Mouse (Mus musculus) megakaryocyte progenitor cell, adult 5-6 weeks (primary cell): Measurements from ENCODE around the gene Nop2. TPM values are rescaled to one million over a fixed set of nuclear protein-coding genes. Genes with fewer than 3 reads are reported as not detected.
A peak's percentile ranks its signal among the peaks of the same experiment; 100 is the strongest.
"Not testable (repeated sequence)": the region's sequence is repeated elsewhere in the genome, so short reads cannot be mapped to it uniquely, and the experiment has no call there.

ENCODE experiments used
- ATAC-seq: replicated peaks from 2 replicates; pipeline ENCODE4 v1.8.0; 2016; ENCODE audit warnings: mild to moderate bottlenecking, moderate TSS enrichment, inconsistent platforms; ENCODE audit not compliant: poor library complexity
- total RNA-seq, 2 experiments: library from RNA; stranded (forward) in 1 of 2; stranded (reverse) in 1 of 2; fragments of 157-497, 149-512 nt in 1 of 2; fragments of 200-1000 nt in 1 of 2; gene quantifications; 2 replicates each; pipeline versions ENCODE4 v1.2.3 to v1.2.4; 2015 to 2017

Gene Nop2
- total RNA-seq, 2 experiments from 2014 or later, result 42.8 to 83.8 TPM

DNA sequence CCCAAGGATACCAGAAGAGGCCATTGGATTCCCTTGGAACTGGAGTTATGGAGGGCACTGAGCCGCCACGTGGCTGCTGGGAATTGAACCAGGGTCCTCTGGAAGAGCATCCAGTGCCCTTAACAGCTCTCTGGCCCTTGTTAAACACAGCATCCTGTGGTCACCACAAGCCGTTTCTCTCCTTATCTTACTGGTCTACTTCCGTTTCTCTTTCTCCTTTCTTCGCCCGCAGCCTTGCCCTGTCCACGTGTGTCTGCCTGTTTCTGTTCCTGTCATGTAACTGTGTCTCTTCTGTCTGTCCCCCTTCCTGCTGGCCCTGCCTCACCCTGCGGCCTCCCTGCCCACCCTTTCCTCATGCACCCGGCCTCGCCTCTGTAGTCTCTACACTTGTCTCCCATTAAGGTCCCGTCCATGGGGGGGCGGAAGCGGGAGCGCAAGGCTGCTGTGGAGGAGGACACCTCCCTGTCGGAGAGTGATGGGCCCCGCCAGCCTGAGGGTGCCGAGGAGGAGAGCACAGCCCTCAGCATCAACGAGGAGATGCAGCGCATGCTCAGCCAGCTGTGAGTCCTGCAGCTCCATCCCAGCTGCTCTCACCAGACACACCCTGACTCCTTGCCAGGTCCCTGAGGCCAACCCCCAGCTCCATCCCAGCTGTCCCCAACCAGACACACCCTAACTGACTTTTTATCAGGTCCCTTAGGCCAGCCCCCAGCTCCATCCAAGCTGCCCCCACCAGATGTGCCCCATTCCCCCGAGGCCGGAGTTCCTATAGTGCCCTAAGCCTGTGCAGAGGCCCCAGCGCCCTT lies 20.7 kb downstream of the Nop2 start:
- ATAC-seq, result peak; percentile 56

GRCm38 (mm10) chr6:125153018-125153389 lies 21.3 kb downstream of the Nop2 start:
- no peak for ATAC-seq

- no peak for ATAC-seq
Observed at GRCm38 (mm10) chr6:125153682-125154081, 22.0 kb downstream of the Nop2 start.

- peak; percentile 47 for ATAC-seq
Observed at GRCm38 (mm10) chr6:125154550-125154949, 22.8 kb downstream of the Nop2 start.

DNA sequence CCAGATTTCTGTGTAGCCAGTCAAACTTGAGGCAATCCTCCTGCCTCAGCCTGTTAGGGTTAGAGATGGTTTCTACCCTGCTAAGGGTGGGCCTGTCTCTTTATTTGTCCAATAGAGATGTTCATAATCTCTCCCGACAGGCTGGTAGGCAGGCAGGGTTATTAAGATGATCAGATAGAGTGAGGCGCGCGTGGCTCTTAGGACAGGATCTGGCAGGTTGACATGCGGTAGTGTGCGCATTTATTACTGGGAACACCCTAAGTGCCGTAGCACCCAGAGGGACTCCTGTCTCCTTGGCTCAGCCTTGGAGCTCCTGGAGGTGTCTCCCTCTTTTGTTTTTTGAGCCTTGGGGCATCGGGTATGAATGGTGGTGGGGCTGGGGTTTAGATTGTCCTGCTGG lies 23.6 kb downstream of the Nop2 start:
- ATAC-seq, result 0 out of 2 replicates have a peak, but pooled peaks have one; percentile 16

DNA sequence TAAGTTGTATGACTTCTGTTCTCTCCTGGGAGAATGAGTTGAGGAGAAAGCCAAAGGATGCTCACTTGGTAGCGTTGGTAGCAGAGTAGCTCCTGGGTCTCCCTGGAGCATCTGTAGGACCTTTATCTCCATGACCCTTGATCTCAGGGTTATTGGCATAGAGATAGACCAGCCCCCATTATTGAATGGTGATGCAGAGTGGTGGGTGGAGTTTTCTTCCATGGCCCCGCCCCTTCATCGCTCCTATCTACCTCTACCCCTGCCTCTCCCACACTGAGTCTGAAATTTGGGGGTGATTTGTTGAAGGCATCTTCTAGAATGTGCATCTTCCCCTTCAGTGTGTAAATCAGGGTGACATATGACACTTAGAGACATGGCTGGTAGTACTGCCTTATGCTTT lies 24.8 kb downstream of the Nop2 start:
- ATAC-seq, result no peak

- ATAC-seq, result no peak
Observed at GRCm38 (mm10) chr6:125156903-125157614, 25.4 kb downstream of the Nop2 start.

- no peak for ATAC-seq
Observed at GRCm38 (mm10) chr6:125158944-125159492, 27.3 kb downstream of the Nop2 start.

DNA sequence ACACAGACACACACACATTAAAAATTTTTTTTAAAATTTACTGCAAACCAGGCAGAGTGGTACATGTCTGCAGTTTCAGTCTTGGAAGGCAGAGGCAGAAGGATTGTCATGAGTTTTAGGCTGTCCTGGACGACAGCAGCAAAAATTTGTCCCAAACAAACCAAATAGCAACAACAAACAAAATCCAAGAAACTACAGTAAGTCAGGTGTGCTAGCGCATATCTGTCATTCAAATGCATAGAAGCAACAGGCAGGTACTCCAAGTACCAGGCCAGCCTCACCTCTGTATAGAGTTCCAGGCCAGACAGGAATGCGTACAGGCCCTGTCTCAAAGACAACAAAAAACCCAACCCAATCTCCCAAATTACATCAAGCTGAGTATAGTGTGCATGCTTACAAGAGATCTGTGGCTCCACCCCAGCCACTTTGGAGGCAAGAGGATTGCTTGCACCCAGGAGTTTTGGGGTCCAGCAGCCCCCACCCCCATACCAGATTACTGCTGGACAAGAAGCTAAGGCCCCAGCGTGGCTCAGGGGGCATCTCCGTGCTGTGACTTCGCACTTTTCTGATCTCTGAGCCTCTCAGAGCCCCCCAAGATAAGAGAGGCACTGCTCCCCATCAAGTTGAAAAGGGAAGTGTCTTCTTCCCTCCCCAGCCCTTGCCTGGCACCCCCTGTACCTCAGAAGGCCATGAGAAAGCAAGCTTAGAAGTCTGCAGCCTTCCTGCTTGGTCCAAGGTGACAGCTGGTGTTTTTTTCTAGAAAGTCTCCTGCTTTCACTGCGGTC lies 28.3 kb downstream of the Nop2 start:
- no peak for ATAC-seq

DNA sequence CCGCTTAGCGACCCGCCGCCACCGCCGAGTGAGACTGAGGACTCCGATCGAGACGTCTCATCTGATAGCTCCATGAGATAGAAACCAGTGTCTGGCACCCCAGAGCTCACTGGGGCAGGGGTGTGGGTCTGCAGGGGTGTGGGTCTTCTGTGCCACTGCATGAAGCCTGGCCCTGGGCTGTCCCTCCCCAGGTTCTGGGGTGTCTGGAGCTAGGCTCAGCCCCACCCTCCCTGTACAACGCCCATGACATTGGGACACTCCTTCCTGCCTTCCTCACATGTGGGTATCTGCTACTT lies 28.8 kb downstream of the Nop2 start:
- no peak for ATAC-seq

DNA sequence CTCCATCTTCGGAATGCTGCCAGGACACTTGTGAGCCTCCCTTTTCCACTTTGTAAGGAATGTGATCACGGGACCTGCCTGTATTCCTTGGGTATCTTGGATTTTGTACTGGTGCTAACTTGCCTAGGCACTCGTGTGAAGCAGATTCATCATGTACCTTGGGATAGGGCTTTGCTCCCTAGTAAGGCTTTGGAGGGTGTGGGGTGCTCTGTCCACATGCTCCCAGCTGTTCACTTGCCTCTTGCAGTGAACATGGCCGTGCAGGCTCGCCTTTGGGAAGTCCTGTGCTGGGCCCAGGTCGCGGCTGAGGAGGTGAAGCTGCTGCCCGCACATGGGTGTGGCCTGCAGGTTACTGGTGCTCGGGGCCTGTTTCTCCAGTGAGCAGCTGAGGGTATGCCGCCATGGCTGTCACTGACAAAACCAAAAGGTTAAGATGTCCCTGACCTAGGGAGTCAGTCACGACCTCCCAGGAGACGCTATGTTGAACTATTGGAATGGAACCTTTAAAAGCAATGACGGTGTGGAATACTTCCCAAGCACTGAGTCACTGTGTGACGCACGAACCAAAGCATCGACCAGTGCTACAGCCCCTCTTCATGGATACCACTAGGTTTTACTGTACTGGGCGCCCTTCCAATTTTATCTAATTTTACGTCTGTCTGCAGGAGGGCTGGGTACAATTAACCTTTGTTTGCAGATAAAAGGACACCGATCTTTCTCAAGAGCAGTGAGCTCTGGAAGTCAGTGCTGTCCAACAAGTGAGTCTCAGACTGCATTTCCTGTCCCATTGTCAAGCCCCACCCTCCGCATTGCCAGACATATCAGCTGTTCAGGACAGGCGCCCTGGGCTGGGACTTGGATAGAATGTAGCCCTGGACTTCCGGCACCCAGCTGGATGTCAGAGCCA lies 29.4 kb downstream of the Nop2 start:
- no peak for ATAC-seq

- not testable (repeated sequence) for ATAC-seq
Observed at GRCm38 (mm10) chr6:125161971-125162370, 30.3 kb downstream of the Nop2 start.

DNA sequence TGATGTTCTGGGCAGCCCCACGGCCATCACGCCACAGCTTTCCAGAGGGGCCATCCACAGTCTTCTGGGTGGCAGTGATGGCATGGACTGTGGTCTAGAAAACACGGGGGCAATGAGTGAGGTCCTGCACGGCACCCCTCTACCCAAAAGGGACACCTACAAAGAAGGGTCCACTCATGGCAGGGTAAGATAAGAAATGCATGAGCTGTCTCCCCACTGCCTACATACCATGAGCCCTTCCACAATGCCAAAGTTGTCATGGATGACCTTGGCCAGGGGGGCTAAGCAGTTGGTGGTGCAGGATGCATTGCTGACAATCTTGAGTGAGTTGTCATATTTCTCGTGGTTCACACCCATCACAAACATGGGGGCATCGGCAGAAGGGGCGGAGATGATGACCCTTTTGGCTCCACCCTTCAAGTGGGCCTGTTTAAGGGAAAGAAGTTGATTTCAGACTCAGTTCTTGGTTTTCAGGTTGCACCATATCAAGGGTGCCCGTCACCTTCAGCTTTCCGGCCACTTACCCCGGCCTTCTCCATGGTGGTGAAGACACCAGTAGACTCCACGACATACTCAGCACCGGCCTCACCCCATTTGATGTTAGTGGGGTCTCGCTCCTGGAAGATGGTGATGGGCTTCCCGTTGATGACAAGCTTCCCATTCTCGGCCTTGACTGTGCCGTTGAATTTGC lies 31.1 kb downstream of the Nop2 start:
- ATAC-seq, result not testable (repeated sequence)

DNA sequence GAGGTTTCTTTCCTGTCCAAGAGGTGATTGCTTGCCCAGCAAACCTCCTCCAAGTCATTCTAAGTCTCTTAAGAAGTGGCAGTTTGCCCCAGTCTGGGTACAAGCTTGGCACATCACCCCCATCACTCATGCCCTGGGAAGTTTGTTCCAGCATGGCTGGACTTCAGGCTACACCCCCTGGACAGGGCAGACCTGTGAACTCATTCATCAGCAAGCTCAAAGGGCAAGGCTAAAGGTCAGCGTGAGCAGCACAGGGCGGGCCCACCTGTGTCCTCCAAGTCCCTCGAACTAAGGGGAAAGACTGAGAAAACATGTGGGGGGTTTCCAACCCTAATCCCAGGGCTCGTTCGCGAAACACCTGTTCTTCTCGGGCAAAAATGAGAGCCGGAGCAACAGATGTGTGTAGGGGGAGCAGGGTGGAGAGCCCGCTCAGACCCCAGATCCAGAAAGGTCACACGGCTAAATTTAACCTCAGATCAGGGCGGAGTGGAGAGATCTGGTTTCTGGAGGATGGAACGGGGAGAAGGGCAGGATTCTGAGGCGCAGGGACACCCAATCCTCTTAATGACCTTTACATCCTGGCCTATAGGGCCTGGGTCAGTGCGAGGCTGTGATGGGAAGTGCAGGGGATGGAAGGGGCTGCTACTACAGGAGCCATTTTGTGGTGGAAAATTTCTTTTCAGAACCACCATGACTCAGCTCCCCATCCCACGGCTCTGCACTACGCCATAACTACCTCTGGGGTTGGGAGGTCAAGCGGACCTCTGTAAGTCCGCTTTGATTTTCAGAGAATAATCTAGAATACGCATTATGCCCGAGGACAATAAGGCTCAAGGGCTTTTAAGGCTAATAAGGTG lies 32.3 kb downstream of the Nop2 start:
- no peak for ATAC-seq

GRCm38 (mm10) chr6:125164672-125165327 lies 33.1 kb downstream of the Nop2 start:
- peak; percentile 24 for ATAC-seq

DNA sequence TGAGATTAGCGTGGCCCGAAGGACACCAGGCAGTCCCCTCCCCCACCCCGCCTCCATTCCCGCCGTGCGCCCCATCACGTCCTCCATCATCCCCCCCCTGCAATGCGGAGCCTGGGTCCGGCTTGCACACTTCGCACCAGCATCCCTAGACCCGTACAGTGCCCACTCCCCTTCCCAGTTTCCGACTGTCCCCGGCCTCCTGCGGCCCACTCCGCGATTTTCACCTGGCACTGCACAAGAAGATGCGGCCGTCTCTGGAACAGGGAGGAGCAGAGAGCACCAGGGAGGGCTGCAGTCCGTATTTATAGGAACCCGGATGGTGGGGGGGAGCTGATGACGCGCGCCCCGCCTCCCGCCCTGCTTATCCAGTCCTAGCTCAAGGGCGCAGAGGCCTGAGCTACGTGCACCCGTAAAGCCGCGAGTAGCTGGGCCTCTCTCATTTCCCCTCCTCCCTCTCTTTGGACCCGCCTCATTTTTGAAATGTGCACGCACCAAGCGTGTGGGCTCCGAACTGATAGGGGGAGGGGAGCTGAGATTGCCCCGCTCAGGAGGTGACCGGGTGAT lies 33.7 kb downstream of the Nop2 start:
- peak; percentile 69 for ATAC-seq

DNA sequence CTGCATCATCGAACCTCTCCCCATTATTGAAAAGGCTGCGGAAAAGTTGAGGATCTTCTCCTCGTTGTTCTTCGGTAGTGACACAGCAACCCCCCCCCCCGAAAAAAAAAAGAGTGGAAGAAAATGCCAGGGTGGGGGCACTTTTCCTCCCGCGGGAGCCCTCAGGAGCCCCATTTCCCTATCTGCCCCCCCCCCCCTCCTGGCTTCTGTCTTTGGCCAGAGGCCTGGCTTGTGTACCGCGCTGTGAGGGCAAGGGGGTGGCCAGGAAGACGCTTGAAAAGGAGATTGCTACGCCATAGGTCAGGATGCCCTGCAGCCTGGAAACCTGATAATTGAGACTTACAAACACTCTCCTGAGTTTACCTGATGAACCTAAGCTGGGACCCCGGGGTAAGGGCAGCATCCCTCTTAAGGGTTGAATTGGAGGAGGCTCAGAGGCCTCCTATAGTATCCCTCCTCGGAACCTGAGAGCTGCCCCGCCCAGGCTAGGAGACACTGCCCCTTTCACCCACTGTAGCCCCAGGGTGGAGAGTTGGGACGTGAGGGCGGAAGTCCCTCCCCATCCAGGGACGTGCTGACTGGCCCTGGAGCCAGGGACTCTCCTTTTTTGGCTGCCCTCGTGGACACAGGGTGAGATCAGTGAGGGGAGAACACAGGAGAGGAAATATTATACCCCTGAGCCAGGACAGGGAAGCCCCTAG lies 34.5 kb downstream of the Nop2 start, which contains the start of gene Gapdh:
Gene Gapdh, minus strand, starts transcription at position 417 of the 701 bp plus-strand sequence.
- ATAC-seq, result peak; percentile 25
